Mouse (Mus musculus) brain, embryonic 14.5 days (tissue): ENCODE measurements around the gene Cfap77. TPM values are rescaled to one million over a fixed set of nuclear protein-coding genes. Genes with fewer than 3 reads are reported as not detected.

ENCODE experiments used
- DNase-seq: peaks from one replicate; pipeline ENCODE4 v3.0.0-alpha.2; 2011; ENCODE audit warnings: low read depth
- CTCF ChIP-seq: fragments of 200-500 bp; IDR thresholded peaks from 2 replicates; pipeline ENCODE4 v1.5.1; 2012; ENCODE audit warnings: inconsistent platforms, mild to moderate bottlenecking, moderate library complexity, borderline replicate concordance; ENCODE audit not compliant: insufficient read depth, insufficient read length; ENCODE audit errors: extremely low read depth
- POLR2A ChIP-seq: fragments of 200-500 bp; IDR thresholded peaks from 2 replicates; pipeline ENCODE4 v1.6.1; 2012; ENCODE audit warnings: mild to moderate bottlenecking, inconsistent platforms, borderline replicate concordance; ENCODE audit not compliant: poor library complexity, insufficient read depth, insufficient read length, severe bottlenecking; ENCODE audit errors: extremely low read depth
- polyA plus RNA-seq: library from polyadenylated mRNA; depleted of rRNA; stranded (reverse); fragments of >200 nt; gene quantifications from 2 replicates; pipeline ENCODE4 v1.2.3, GENCODE M21; 2012

Cfap77 gene
- polyA plus RNA-seq, 1 experiment = 1.8 TPM

DNA sequence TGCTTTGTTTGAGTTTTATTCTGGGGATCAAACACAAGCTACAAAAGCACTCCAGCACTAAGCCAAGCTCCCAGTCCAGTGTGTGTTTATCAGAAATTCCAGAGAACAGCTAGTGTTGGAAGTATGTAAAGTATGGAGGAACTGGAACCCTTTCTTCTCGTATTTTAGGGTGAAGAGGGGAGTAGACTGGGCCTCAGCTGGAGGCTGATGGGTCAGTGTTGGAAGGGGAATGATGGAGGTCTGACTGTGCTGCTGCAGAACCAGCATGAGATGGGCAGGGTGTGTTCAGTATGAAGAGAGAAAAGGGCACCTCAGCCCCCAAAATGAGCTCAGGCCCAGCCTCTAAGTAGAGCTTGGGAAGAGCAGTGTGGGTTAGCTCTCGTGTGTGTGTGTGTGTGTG, 21.4 kb upstream of the Cfap77 start:
- no peak for DNase-seq
- TF ChIP-seq POLR2A (no peak), CTCF (no peak)

DNA sequence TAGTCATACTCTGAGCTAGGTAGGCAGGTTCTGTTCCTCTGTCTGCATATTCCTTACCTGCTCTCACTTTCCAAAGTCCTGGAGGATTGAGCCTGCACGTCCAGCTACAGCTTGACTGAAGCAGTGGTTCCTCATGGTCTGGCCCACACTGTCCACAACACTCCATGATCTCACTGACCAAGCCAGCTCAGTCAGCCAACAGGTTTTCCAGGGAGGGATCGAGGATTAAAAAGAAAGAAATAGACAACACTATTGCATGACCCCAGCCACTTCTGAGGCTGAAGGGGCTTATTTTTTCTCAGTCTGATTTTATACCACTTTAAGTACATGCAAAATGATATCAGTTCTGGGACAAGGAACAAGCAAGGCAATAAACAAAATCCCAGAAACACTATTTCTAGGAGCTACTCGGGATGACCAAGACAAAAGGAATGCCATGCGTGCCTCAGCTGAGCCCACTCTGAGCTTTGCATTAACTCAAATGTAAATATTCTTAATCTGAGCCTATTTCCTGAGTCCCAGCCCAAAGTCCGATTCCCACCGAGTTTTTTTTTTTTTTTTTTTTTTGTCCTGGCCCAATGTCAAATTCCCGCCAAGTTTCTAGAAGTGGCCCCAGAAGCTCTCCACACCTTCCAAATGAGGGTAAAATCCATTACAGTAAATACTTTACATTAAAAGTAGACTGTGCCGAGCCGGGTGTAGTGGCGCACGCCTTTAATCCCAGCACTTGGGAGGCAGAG, 20.6 kb upstream of the Cfap77 start:
- DNase-seq = no peak
- no peak for TF ChIP-seq POLR2A
- TF ChIP-seq CTCF = no peak

DNA sequence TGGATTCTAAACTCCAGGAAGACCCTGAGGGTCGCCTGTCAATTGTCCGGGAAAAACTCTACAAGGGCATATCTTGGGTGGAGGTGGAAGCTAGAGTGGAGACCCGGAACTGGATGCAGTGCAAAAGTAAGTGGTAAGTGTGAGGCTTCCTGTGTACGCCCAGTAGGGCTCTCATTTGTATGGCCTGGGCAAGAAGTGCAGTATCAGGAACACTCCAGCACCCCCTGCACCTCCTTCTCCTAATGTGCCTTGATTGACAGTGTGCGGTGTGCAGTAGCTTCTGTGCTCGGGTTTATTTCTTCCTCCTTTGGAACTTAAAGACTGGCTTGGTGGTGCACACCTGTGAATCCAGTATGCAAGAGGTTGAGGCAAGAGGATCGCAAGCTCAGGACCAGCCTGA, 19.8 kb upstream of the Cfap77 start:
- DNase-seq = no peak
- no peak for TF ChIP-seq POLR2A
- no peak for TF ChIP-seq CTCF

DNA sequence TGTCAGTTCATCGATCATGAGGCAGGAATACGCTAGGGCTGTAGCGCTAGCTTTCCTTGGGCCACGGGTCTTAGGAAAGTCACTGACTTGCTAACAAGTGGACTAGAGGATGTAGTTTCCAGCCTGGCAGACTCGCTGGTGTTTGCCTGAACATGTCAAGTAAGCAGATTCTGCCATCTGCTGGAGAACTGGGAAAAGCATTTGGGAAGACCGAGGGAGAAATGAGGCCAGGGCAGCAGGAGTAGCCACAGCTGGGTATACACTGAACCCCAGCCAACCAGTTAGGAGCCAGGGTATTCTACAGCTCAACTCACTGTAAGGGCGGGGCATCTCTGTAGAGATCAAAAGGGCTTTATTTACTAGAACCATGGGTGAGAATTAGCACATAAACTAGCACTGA, 11.5 kb upstream of the Cfap77 start:
- peak; percentile 78 for DNase-seq
- peak; percentile 67; the same call in 1 of the 2 replicates for TF ChIP-seq CTCF
- TF ChIP-seq POLR2A = no peak

DNA sequence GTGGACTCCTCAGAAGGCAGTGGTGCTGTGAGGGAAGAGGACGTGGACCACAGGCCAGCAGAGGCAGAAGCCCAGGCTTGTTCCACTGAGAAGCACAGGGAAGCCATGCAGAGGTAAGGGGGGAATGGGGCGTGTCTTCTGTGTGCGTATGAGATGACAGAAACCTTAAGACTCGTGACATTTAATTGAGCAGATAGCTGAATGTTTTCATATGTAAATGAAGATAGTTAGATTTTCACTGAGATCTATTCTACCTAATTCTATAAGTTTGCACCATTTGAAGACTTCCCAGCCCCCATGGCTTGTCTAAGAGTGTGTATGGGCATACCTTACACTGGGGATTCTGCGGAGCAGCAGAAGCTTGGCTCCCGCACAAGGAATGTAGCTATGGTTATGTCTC, 10.9 kb upstream of the Cfap77 start:
- DNase-seq = no peak
- TF ChIP-seq POLR2A = no peak
- no peak for TF ChIP-seq CTCF

DNA sequence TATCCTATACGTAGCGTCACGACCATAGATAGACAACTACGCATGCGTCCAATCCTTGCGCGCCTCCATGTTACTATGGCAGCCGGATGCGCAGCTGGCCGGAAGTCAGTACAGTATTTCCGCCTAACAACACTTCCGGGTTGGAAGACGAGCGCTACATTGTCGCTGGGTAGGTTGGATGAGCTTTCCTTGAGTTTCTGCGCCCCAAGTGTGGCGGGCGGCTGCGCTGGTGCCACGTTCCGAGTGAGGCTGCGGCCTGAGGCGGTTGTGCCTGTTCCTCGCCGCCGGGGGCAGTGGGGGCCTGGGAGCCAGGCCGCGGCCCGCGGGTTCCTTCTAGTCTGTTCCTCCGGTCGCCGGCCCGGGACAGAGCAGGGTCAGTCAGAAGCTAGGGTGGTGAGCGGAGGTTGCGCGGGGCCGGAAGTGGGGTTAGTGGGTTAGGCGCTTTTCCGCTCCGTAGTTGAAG, 5.3 kb upstream of the Cfap77 start, which contains the start of gene Ttf1:
Gene Ttf1, plus strand, starts transcription at position 128 of the 463 bp plus-strand sequence.
- DNase-seq = peak; percentile 98
- TF ChIP-seq POLR2A (peak; percentile 57; the same call in 1 of the 2 replicates), CTCF (no peak)

DNA sequence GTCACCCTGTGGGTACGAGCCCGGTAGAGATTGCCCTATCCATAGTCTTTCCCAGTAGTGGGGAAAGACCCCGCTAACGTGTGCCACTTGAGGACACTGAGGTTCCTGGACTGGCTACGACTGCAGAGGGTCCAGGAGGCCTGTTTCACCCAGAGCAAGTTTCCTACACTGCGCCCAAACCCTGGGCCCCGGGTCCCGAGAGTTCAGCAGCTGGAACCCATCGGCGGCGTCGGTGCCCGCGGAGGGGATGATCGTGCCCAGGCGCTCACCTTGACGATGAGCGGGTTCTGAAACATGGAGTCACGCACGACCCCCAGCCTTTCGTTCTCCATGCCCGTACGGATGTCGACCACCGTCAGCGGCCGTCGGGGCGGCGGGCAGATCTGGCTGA, 326 bp downstream of the Cfap77 start:
- TF ChIP-seq POLR2A (no peak), CTCF (no peak)
- no peak for DNase-seq

DNA sequence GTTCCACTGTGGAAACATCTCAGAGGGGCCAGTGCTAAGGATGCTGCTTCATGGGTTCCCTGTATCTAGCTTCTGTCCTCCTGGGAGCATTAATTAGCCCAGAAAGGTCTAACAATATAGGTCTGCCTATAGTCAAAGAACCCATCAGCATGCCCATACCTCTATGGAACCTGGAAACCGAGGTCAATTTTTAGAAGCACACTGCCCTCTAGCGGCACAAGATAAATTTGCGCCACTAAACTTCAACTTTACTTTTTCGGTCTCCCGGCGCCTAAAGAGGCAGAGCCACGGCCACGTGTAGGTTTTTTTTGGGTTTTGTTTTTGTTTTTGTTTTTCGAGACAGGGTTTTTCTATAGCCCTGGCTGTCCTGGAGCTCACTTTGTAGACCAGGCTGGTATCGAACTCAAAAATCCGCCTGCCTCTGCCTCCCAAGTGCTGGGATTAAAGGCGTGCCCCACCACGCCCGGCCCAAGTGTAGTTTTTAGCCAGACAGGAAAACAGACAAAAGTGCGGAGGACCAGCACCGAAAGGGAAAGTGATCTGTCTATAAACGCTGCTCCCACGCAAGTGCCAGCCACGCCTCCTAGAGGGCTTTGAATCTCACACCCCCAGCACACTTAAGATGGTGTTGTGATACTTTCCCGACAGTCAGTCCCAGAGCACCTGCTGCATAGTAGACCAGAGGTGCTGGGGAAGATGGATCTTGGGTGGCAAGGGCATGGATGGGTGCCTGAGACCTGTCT, 893 bp downstream of the Cfap77 start:
- TF ChIP-seq CTCF = peak; percentile 75; the same call in 1 of the 2 replicates
- no peak for TF ChIP-seq POLR2A
- peak; percentile 81 for DNase-seq

DNA sequence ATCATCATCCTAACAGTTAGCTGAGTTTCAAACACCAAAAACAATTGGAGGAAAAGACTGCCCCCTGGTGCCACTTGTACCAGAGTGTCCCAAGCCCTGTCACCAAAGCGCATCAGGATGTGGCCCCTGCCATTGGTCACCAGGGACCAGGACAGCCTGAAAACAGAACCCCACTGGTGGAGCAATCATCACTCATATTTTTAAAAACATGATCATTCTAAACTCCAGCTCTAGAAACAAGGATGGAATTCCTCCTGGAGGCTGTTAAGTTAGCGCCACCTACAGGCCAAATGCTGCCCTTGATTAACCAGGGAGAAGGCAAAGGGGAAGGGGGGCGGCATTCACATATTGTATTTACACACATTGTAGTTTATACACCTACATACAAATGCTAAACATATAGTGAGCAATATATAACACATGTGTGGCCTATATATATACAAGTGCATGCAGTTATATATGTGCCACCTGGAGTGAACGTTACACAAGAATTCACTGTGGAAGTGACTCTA, 1.9 kb downstream of the Cfap77 start:
- peak; percentile 78 for DNase-seq
- TF ChIP-seq POLR2A = no peak
- TF ChIP-seq CTCF = peak; percentile 57; the same call in 1 of the 2 replicates

DNA sequence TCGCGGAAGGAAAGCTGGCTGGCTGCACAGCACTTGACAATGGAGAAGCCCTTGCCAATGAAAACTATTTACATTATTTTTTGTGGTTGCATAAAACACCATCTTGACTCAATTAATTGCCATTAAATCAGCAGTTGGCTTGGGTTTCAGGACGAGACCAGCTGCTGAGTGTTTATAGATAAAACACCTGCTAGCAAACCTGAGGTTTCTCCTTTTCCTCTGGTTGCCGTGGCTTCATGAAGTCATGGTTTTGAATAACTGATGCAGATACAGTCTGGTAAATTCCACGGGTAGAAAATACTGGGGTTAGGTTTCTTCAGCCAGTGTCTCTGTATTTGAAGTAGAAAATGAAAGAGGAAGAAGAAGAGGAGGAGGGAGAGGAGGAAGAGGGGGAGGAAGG, 2.9 kb downstream of the Cfap77 start:
- TF ChIP-seq CTCF (no peak), POLR2A (no peak)
- DNase-seq = peak; percentile 32

DNA sequence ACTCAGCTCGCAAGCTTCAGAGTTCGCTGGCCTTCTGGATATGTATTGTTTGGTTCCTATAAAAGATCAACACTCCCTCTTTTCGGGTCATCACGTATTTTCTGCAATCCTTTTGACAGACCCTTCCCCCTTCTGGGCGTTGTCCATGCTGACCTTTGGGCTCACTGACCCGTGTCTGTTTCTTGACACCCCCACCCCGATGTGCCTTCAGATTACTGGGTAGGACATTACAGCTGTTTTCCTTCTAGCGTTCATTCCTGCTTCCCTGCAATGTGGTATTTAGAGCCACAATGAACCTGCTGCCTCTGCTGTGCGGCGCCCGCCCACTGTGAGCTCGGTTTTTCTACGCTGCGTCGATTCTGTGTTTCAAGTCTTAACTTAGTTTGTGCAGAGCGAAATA, 8.7 kb downstream of the Cfap77 start:
- DNase-seq = peak; percentile 55
- TF ChIP-seq CTCF (no peak), POLR2A (no peak)

DNA sequence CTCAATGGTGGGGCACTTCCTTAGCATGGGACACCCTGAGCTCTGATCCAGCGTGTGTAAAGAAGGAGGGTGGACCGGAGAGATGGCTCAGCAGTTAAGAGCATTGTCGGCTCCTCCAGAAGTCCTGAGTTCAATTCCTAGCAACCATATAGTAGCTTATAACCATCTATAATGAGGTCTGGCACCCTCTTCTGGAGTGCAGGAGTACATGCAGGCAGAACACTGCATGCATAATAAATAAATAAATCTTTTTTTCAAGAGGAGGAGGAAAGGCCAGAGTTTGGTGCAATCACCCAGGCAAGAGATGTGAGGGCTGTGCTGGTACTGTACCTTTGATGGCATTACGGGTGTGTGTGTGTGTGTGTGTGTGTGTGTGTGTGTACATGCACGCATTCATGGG, 12.7 kb downstream of the Cfap77 start:
- DNase-seq = no peak
- TF ChIP-seq POLR2A (no peak), CTCF (no peak)

DNA sequence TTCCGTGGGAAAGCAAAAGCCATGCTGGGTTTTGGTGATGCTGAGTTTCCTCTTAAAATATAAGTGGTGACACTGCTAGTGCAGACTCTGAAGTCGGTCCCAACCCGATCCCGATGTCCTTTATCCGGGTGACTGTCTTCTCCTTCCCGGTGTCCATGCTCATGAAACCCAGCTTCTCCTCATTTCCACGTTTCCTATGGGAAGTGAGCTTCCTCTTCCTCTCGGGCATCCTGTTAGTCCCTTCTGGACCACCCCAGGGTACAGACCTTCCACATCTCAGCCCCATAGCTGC, 13.4 kb downstream of the Cfap77 start:
- no peak for DNase-seq
- TF ChIP-seq POLR2A = no peak
- no peak for TF ChIP-seq CTCF
